Mouse (Mus musculus): Measurements from ENCODE around the gene Med19. TPM values are rescaled to one million over a fixed set of nuclear protein-coding genes. Genes with fewer than 3 reads are reported as not detected.

Med19 gene
- polyA plus RNA-seq, 1 experiment from 2014 or later: 40.7 TPM

DNA sequence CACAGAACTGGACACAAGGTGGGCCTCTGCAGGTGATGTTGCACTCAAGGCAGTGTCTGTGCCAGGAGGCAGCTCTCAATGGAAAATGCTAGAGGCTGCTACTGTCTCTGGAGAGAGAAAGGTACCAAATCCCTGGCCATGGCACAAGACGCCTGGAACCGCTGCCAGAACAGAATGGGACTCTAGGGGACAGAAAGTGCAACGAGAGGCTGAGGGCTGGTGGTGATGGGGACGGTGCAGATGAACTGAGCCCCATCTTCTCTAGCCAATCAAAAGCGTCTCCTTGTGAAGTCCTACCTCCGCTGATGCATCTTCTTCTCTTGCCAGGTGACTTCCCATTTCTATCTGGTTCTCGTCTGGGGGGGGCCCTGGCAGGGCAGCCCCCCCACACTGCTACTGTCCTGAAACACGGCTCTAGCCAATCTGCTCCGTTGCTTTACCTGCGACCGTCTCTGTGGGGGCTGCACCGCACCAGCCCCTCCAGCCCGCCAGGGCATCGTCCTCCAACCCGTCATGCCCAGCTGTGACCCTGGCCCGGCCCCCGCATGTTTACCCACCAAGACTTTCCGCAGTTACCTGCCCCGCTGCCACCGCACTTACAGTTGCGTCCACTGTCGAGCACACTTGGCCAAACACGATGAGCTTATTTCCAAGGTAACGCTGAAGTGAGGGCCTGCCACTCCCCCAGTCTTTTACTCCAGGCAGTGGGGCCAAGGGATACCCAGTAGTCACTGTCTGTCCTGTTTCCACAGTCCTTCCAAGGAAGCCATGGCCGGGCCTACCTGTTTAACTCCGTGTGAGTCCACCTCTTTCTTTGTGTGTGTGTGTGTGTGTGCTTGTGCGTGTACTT, 58.3 kb downstream of the Med19 start:
- Histone ChIP-seq H3K4me2 (replicated peaks) (peak overlapping the region; percentile 97), H3K9me3 (no peaks in the 10 kb centered on the region), H3K27me3 (no peaks in the 10 kb centered on the region), H3K9ac (no peak overlapping the region), H3K27ac (peak overlapping the region; percentile 83), H3K4me1 (peaks cover 79% of the 10 kb centered on the region), H3K36me3 (peaks cover 14% of the 10 kb centered on the region; the same call in 1 of the 2 replicates), H3K4me3 (peak overlapping the region; percentile 9; the same call in 1 of the 2 replicates)
- 5% methylated on average over 27 of the region's 27 CpGs for WGBS
- no peak for ATAC-seq (ENCODE audit: insufficient number of reproducible peaks, insufficient read depth, low FRiP score, low TSS enrichment)

GRCm38 (mm10) chr2:84737451-84737925, 59.3 kb downstream of the Med19 start:
- H3K27ac ChIP-seq: peak overlapping the region; percentile 83
- H3K36me3 ChIP-seq: peaks cover 14% of the 10 kb centered on the region; the same call in 1 of the 2 replicates
- WGBS: 6% methylated on average over 8 of the region's 8 CpGs
- H3K4me1 ChIP-seq: peaks cover 85% of the 10 kb centered on the region
- no peaks in the 10 kb centered on the region for H3K9me3 ChIP-seq
- H3K9ac ChIP-seq: no peak overlapping the region
- H3K27me3 ChIP-seq: no peaks in the 10 kb centered on the region
- no peak for ATAC-seq (ENCODE audit: insufficient number of reproducible peaks, insufficient read depth, low FRiP score, low TSS enrichment)
- H3K4me2 ChIP-seq (replicated peaks): peak overlapping the region; percentile 97
- no peak overlapping the region for H3K4me3 ChIP-seq

Other genes with a start within 250 kb of the Med19 start
- gene Tfpi, start 201.6 kb upstream of the Med19 start, polyA plus RNA-seq (2016; fragmentation: Nextera tagmentation; extraction: Ambion mirVana): 21.9 and 24.1 TPM in 2 replicates
- 45.5 and 49.0 TPM in 2 replicates for gene Ctnnd1, start 27.6 kb upstream of the Med19 start, polyA plus RNA-seq (2016; fragmentation: Nextera tagmentation; extraction: Ambion mirVana)
- 0.36 and 0.47 TPM in 2 replicates for gene Btbd18, start 19.3 kb upstream of the Med19 start, polyA plus RNA-seq (2016; fragmentation: Nextera tagmentation; extraction: Ambion mirVana)
- 348 and 377 TPM in 2 replicates for gene Selenoh, start 7.6 kb upstream of the Med19 start, polyA plus RNA-seq (2016; fragmentation: Nextera tagmentation; extraction: Ambion mirVana)
- not detected in 2 replicates for gene Gm28635, start 361 bp upstream of the Med19 start, polyA plus RNA-seq (2016; fragmentation: Nextera tagmentation; extraction: Ambion mirVana)
- gene Tmx2, start 738 bp downstream of the Med19 start, polyA plus RNA-seq (2016; fragmentation: Nextera tagmentation; extraction: Ambion mirVana): 118 and 122 TPM in 2 replicates
- 31.2 and 33.9 TPM in 2 replicates for gene Zdhhc5, start 36.8 kb downstream of the Med19 start, polyA plus RNA-seq (2016; fragmentation: Nextera tagmentation; extraction: Ambion mirVana)
- 41.9 and 43.8 TPM in 2 replicates for gene Clp1, start 48.9 kb downstream of the Med19 start, polyA plus RNA-seq (2016; fragmentation: Nextera tagmentation; extraction: Ambion mirVana)
- gene Ypel4, start 55.7 kb downstream of the Med19 start, polyA plus RNA-seq (2016; fragmentation: Nextera tagmentation; extraction: Ambion mirVana): 12.3 and 13.7 TPM in 2 replicates
- gene Gm19426, start 65.3 kb downstream of the Med19 start, polyA plus RNA-seq (2016; fragmentation: Nextera tagmentation; extraction: Ambion mirVana): 13.0 and 13.9 TPM in 2 replicates
- 24.7 and 24.9 TPM in 2 replicates for gene Serping1, start 97.0 kb downstream of the Med19 start, polyA plus RNA-seq (2016; fragmentation: Nextera tagmentation; extraction: Ambion mirVana)
- 32.9 and 33.5 TPM in 2 replicates for gene Ube2l6, start 120.4 kb downstream of the Med19 start, polyA plus RNA-seq (2016; fragmentation: Nextera tagmentation; extraction: Ambion mirVana)
- 0.13 and 0.23 TPM in 2 replicates for gene Smtnl1, start 144.2 kb downstream of the Med19 start, polyA plus RNA-seq (2016; fragmentation: Nextera tagmentation; extraction: Ambion mirVana)
- gene Timm10, start 148.6 kb downstream of the Med19 start, polyA plus RNA-seq (2016; fragmentation: Nextera tagmentation; extraction: Ambion mirVana): 39.4 and 41.3 TPM in 2 replicates
- gene Slc43a1, start 160.4 kb downstream of the Med19 start, polyA plus RNA-seq (2016; fragmentation: Nextera tagmentation; extraction: Ambion mirVana): 19.0 and 19.6 TPM in 2 replicates
- gene Rtn4rl2, start 208.3 kb downstream of the Med19 start, polyA plus RNA-seq (2016; fragmentation: Nextera tagmentation; extraction: Ambion mirVana): 5.2 and 5.4 TPM in 2 replicates

Measured in embryonic facial prominence, embryonic 12.5 days (tissue).